Mouse (Mus musculus) myocyte (in vitro differentiated cells): ENCODE data around the gene Gm9837.
A peak's percentile ranks its signal among the peaks of the same experiment; 100 is the strongest.

Experiments used
- POLR2AphosphoS2 ChIP-seq: IDR thresholded peaks from one replicate; pipeline ENCODE4 v1.6.1; 2011; ENCODE audit warnings: low read depth, control low read depth; ENCODE audit not compliant: insufficient read length
- REST ChIP-seq: IDR thresholded peaks from one replicate; pipeline ENCODE4 v1.6.1; 2011; ENCODE audit warnings: mild to moderate bottlenecking, control low read depth, moderate library complexity; ENCODE audit not compliant: insufficient read depth, insufficient read length
- USF1 ChIP-seq: IDR thresholded peaks from one replicate; pipeline ENCODE4 v1.6.1; 2011; ENCODE audit warnings: low read depth, mild to moderate bottlenecking, control low read depth, moderate library complexity

DNA sequence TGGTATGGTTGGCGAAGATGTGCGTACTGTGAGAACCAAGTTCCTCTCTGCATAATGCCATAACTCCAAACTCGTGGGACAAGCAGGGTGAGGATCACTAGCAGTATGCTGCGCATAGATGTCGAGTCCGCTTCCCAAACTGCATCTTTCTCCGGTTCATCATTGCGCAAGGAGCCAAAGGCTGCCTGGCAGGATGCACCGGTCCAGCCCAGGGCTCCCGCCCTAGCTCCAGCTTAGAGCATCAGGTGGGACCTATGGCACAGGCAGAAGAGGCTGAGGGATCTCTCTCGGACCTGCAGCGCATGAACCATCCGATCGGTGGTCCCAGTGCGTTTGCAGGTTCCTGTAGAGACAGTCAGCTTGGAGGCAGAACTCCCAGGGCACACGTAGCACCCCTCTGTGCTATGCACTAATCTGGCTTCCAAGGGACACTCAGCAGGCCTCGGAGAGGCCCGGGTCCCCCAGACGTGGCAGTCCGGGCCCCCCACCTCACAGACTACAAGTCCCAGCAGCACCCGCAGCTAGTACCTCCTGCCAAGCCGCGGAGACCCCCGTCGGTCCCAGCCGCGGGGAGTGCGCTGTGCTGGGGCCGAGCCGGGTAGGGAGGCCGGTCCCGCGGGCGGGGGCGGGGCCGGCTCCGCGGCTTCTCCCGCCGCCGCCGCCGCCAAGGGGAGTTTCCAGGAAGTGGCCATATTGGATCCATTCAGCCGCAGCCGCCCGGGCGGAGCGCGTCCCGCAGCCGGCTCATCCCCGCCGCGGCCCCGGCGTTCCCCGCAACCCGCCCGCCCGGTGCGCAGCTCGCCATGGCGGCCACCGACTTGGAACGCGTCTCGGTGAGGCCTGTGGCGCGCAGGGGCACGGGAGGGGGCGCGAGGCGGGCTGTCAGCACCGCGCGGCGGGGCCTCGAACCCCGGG, 49.2 kb upstream of the Gm9837 start, which contains the start of gene Sept8:
- TF ChIP-seq USF1 (no peak), POLR2AphosphoS2 (peak; percentile 35), REST (no peak)
